Mouse (Mus musculus) hindbrain, embryonic 16.5 days (tissue): ENCODE measurements around the gene Purb. TPM values are rescaled to one million over a fixed set of nuclear protein-coding genes. Genes with fewer than 3 reads are reported as not detected.
"Not testable (repeated sequence)": the region's sequence is repeated elsewhere in the genome, so short reads cannot be mapped to it uniquely, and the experiment has no call there.

Experiments
- ATAC-seq: fragments of 200-750 bp; cut with Nextera tagmentation; 2 replicates; pipeline ENCODE4 v1.8.0; 2017; ENCODE audit warnings: moderate TSS enrichment, moderate library complexity
- H3K27ac ChIP-seq: fragments of 300-500 bp; sonication (generic); 2 replicates; pipeline ENCODE4 v1.5.1; 2014; ENCODE audit warnings: low read depth, mild to moderate bottlenecking, control low read depth, low read length, moderate library complexity
- H3K27me3 ChIP-seq: fragments of 300-500 bp; sonication (generic); replicated peaks from 2 replicates; pipeline ENCODE4 v1.6.1; 2014; ENCODE audit warnings: low read length; ENCODE audit not compliant: control insufficient read depth, insufficient read depth
- H3K36me3 ChIP-seq: fragments of 300-500 bp; sonication (generic); 2 replicates; pipeline ENCODE4 v1.6.1; 2014; ENCODE audit warnings: mild to moderate bottlenecking, low read length, moderate library complexity, mixed read lengths; ENCODE audit not compliant: control insufficient read depth, insufficient read depth
- H3K4me1 ChIP-seq: fragments of 300-500 bp; sonication (generic); 2 replicates; pipeline ENCODE4 v1.6.1; 2014; ENCODE audit warnings: low read depth, low read length; ENCODE audit not compliant: control insufficient read depth, insufficient read depth
- H3K4me2 ChIP-seq: fragments of 300-500 bp; sonication (generic); 2 replicates; pipeline ENCODE4 v1.6.1; 2014; ENCODE audit warnings: mild to moderate bottlenecking, low read length, control low read depth, moderate library complexity
- H3K4me3 ChIP-seq: fragments of 300-500 bp; sonication (generic); 2 replicates; pipeline ENCODE4 v1.5.1; 2014; ENCODE audit warnings: mild to moderate bottlenecking, low read length, control low read depth, moderate library complexity
- H3K9ac ChIP-seq: fragments of 300-500 bp; sonication (generic); 2 replicates; pipeline ENCODE4 v1.6.1; 2014; ENCODE audit warnings: low read depth, mild to moderate bottlenecking, control low read depth, low read length, moderate library complexity
- H3K9me3 ChIP-seq: fragments of 300-500 bp; sonication (generic); 2 replicates; pipeline ENCODE4 v1.6.1; 2014; ENCODE audit warnings: mild to moderate bottlenecking, low read length, moderate library complexity; ENCODE audit not compliant: control insufficient read depth
- WGBS: fragments of 180-500 bp; shearing (Covaris S2); extraction: QIAGEN DNeasy Blood & Tissue Kit; methylation state at CpG from one replicate; pipeline ENCODE4 v1.1.7; 2014; 5-methylcytosine and 5-hydroxymethylcytosine counted together
- polyA plus RNA-seq: library from polyadenylated mRNA; unstranded; fragments of >200 nt; fragmentation: Nextera tagmentation; extraction: Ambion mirVana; gene quantifications from 2 replicates; pipeline ENCODE4 v1.2.1, GENCODE M21; 2015

Gene Purb
- polyA plus RNA-seq, 1 experiment from 2014 or later: 11.5 TPM

DNA sequence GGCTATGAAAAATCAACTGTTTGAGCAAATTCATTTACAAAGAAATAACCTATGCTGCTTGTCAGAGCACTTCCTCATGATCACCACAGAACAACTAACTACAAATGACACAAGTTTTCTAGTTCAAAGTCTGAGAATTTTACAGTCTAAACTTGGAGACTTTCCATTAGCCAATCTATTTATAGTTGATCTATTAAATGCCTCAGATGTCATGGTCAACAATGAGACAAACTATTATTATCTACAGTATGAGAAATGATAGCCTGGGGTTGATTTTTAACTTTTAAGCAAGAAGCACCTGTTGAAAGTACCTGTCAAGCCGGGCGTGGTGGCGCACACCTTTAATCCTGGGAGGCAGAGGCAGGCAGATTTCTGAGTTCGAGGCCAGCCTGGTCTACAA is 33.2 kb downstream of the Purb start:
- 96% methylated on average over 4 of the region's 4 CpGs for WGBS

DNA sequence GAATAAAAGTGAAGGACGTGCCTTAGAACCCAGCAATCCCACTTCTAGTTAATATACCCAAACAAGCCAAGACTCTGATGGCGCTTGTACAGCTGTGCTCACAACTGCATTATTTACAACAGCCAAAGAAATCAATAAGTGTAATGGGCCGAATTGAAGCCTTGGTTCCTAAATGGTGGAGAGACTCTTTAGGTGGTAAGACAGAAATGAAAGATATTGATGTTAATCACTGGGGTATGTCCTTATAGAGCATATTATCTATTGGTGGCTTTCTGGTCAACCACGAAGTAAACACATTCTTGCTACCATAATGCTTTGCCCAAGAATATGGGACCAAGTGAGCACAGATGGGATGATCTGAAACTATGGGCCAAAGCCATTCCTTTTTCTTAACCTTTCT is 35.5 kb downstream of the Purb start:
- ATAC-seq: no peak
- no peaks in the 10 kb centered on the region for H3K9me3 ChIP-seq
- peaks cover 8% of the 10 kb centered on the region for H3K4me1 ChIP-seq
- 92% methylated on average over 4 of the region's 4 CpGs for WGBS
- H3K36me3 ChIP-seq: peaks cover 9% of the 10 kb centered on the region
- no peak overlapping the region for H3K9ac ChIP-seq
- no peak overlapping the region for H3K27ac ChIP-seq
- H3K4me2 ChIP-seq: no peak overlapping the region
- H3K4me3 ChIP-seq: no peak overlapping the region
- no peaks in the 10 kb centered on the region for H3K27me3 ChIP-seq

More for the DNA sequence above, 33.2 kb downstream of the Purb start:
- Histone ChIP-seq H3K27me3 (no peaks in the 10 kb centered on the region), H3K4me2 (no peak overlapping the region), H3K9me3 (no peaks in the 10 kb centered on the region), H3K4me1 (peaks cover 8% of the 10 kb centered on the region), H3K36me3 (no peaks in the 10 kb centered on the region; the same call in 1 of the 2 replicates), H3K9ac (no peak overlapping the region), H3K27ac (no peak overlapping the region), H3K4me3 (no peak overlapping the region)
- no peak for ATAC-seq

DNA sequence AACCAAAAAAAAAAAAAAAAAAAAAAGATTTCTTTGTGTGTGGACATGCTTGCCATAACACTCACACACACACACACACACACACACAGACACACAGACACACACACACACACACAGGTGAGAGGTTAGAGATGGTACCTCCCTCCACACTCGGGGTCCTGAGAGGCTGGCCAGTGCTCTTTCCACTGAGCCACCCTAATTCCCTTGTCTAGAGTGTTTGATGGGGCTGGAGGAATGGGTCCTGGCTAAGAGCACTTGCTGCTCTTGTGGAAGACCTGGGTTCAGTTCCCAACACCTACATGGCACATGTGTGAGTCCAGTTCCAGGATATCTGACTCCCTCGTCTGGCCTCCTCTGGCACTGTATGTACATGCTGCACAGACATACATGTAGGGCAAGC is 38.0 kb downstream of the Purb start:
- Histone ChIP-seq H3K27me3 (no peaks in the 10 kb centered on the region), H3K4me2 (no peak overlapping the region), H3K4me1 (no peaks in the 10 kb centered on the region), H3K27ac (no peak overlapping the region), H3K9me3 (no peaks in the 10 kb centered on the region), H3K4me3 (no peak overlapping the region), H3K36me3 (peaks cover 16% of the 10 kb centered on the region), H3K9ac (no peak overlapping the region)
- no peak for ATAC-seq
- 91% methylated on average over 2 of the region's 2 CpGs for WGBS

DNA sequence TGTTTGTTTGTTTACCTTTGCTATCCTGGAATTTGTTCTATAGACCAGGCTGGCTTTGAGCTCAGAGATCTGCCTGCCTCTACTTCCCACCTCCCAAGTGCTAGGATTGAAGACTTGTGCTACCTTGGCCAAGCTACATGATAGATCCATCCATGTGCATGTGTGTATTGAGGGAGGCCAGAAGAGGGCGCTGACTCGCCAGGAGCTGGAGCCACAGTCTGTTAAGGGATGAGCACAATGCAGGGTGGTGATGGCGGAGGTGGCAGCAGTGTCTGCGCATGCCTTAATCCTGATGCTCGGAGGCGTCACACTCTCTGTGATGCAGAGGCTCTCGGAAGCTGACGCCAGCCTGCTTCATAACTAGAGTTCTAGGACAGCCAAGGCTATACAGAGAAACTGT is 39.3 kb downstream of the Purb start:
- Histone ChIP-seq H3K27me3 (no peaks in the 10 kb centered on the region), H3K27ac (no peak overlapping the region), H3K9me3 (no peaks in the 10 kb centered on the region), H3K4me2 (no peak overlapping the region), H3K4me1 (no peaks in the 10 kb centered on the region), H3K9ac (no peak overlapping the region), H3K36me3 (peaks cover 16% of the 10 kb centered on the region), H3K4me3 (no peak overlapping the region)
- WGBS: 58% methylated on average over 8 of the region's 8 CpGs
- ATAC-seq: no peak

DNA sequence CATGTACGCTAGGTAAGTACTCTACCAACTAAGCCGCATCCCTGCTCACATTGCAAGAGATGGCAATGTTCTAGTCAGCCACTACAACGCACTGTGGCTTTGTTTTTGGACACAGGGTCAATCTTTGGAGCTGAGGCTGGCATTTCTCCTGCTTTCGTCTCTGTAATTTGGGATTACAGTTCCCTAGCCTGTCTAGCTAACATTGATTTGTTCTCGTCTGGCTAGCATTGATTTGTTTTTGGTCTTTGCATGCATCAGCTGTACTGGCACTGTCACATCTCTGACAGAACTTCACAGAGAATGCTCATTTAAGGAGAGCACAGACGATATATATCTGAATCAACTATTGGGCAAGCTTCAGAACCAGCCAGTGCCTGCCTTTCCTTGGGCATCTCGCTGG is 45.5 kb downstream of the Purb start:
- ATAC-seq: no peak
- Histone ChIP-seq H3K4me3 (no peak overlapping the region), H3K9me3 (no peaks in the 10 kb centered on the region), H3K27ac (no peak overlapping the region), H3K4me1 (no peaks in the 10 kb centered on the region), H3K4me2 (no peak overlapping the region), H3K9ac (no peak overlapping the region), H3K36me3 (peaks cover 27% of the 10 kb centered on the region), H3K27me3 (no peaks in the 10 kb centered on the region)
- WGBS: 90% methylated on average over 7 of the region's 7 CpGs

DNA sequence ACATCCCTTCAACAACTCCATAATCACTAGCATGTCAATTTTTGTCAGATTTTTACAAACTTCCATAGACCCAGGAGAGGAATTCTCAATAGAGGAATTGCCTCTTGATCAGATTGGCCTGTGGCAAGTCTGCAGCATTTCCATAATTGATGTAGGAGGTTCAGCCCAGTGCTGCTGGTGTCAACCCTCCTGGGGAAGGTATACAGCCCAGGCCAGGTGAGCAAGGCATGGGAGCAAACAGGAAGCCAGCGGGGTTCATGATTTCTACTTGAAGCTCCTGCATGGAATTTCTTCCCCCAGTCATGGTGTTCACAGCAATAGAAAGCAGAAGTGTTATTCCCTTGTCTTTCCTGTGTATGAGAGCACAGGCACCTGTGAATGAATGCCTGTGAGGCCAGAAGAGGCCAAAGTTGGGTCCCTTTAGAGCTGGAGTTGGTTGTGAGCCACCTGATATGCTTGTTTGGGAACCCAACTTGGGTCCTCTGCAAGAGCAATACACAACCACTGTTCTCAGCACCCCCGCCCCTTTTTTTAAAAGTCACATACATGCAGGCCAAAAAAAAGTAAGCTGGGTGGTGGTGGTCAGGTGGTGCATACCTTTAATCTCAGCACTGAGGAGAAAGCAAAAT is 54.9 kb downstream of the Purb start:
- peaks cover 26% of the 10 kb centered on the region for H3K36me3 ChIP-seq
- no peak for ATAC-seq

DNA sequence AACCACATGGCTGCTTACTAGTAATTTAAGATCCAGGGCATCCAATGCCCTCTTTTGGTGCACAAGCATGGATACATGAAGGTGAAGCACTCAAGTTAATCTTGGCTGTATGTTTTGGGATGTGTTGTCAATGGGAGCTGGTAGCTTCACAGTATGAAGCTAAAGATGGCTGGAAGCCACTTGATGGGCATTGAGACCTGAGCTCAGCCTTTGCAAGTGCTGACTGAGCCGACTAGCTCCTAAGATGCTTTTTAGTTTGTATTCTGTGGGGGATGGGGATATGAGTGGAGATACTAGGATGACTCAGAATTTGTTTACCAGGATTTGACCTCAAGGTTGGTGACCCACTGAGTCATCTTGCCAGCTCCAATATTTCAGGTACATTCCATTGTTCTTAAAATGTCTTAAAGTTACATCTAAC is 55.4 kb downstream of the Purb start:
- Histone ChIP-seq H3K4me1 (peaks cover 17% of the 10 kb centered on the region), H3K27me3 (no peaks in the 10 kb centered on the region), H3K4me2 (no peak overlapping the region), H3K36me3 (peaks cover 25% of the 10 kb centered on the region), H3K4me3 (no peak overlapping the region), H3K9ac (no peak overlapping the region), H3K9me3 (no peaks in the 10 kb centered on the region), H3K27ac (no peak overlapping the region)
- 36% methylated on average over 1 of the region's 1 CpGs for WGBS
- ATAC-seq: no peak

More for the DNA sequence above, 54.9 kb downstream of the Purb start:
- Histone ChIP-seq H3K4me1 (peaks cover 17% of the 10 kb centered on the region), H3K4me2 (no peak overlapping the region), H3K9ac (no peak overlapping the region), H3K27me3 (no peaks in the 10 kb centered on the region), H3K27ac (no peak overlapping the region), H3K9me3 (no peaks in the 10 kb centered on the region), H3K4me3 (no peak overlapping the region)
- WGBS: 85% methylated on average over 2 of the region's 2 CpGs

DNA sequence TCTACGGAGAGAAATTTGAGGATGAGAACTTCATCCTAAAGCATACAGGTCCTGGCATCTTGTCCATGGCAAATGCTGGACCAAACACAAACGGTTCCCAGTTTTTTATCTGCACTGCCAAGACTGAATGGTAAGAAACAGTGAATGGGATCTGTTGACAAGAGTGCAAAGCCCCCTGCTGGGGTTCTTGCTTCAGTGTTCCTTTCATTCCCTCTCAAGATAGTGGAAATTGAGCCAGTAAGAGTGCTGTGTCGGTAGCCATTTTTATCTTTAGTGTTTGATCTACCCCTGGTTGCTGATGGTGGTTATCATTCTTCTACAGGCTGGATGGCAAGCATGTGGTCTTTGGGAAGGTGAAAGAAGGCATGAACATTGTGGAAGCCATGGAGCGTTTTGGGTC is 56.6 kb downstream of the Purb start:
- not testable (repeated sequence) for H3K9me3 ChIP-seq, H3K27ac ChIP-seq, H3K4me3 ChIP-seq, H3K27me3 ChIP-seq, H3K9ac ChIP-seq, ATAC-seq, H3K4me2 ChIP-seq
- Histone ChIP-seq H3K4me1 (peaks cover 24% of the 10 kb centered on the region), H3K36me3 (peaks cover 22% of the 10 kb centered on the region)
- WGBS: 67% methylated on average over 4 of the region's 4 CpGs

DNA sequence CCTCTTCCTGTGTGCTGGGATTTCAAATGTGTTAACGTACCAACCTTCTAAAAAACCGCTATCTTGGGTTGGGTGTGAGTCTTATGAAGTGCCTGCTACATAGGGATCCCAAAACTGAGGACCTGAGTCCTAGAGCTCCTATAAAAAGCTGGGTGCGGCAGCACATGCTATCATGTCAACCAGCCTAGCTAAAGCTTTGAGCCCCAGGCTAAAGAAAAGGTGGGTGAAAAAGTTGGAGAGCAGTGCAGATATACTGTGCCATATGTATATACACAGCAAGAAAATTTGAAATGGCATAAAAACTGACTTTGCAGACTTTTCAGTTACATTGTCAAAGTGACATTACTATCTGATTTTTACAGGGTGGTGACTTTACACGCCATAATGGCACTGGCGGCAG is 57.0 kb downstream of the Purb start:
- peaks cover 24% of the 10 kb centered on the region for H3K4me1 ChIP-seq
- no peak overlapping the region for H3K9ac ChIP-seq
- H3K27ac ChIP-seq: no peak overlapping the region
- H3K27me3 ChIP-seq: no peaks in the 10 kb centered on the region
- H3K36me3 ChIP-seq: peaks cover 22% of the 10 kb centered on the region
- H3K4me3 ChIP-seq: no peak overlapping the region
- no peak for ATAC-seq
- H3K4me2 ChIP-seq: no peak overlapping the region
- no peaks in the 10 kb centered on the region for H3K9me3 ChIP-seq
- 89% methylated on average over 5 of the region's 5 CpGs for WGBS
